ENCODE assay signal across 21 mouse cellular contexts in genomic region chr16:73117338-73117737, GRCm38 (mm10).
"Had no signal": no experiment of that assay in that cellular context is flagged by ENCODE, and none has a peak within 500 bp of the region (broad histone marks: within the 10 kb centered on the region; RNA-seq: fewer than 3 reads in every experiment).

No protein-coding gene starts in this region.

- H3K27ac ChIP-seq: liver, embryonic 15.5 days; lung, embryonic 15.5 days; macrophage; midbrain, embryonic 10.5 days; midbrain, embryonic 13.5 days; midbrain, embryonic 15.5 days; neural tube, embryonic 13.5 days; neural tube, embryonic 15.5 days; stomach, embryonic 15.5 days; stomach, postnatal 0 days had no signal

- H3K9ac ChIP-seq: liver, embryonic 15.5 days; liver, postnatal 0 days; lung, embryonic 15.5 days; midbrain, embryonic 13.5 days; midbrain, embryonic 15.5 days; neural tube, embryonic 13.5 days; neural tube, embryonic 15.5 days; stomach, embryonic 15.5 days had no signal

- H3K9me3 ChIP-seq: liver, embryonic 15.5 days; lung, embryonic 15.5 days; megakaryocyte, embryonic 14.5 days; midbrain, embryonic 10.5 days; midbrain, embryonic 13.5 days; midbrain, embryonic 15.5 days; neural tube, embryonic 13.5 days; neural tube, embryonic 15.5 days; stomach, embryonic 15.5 days had no signal

- ATAC-seq: liver, postnatal 0 days; lung, postnatal 0 days; midbrain, embryonic 13.5 days; midbrain, embryonic 15.5 days had no signal

- H3K27me3 ChIP-seq: liver, embryonic 15.5 days; lung, embryonic 15.5 days; megakaryocyte, embryonic 14.5 days; midbrain, embryonic 13.5 days; midbrain, embryonic 15.5 days; neural tube, embryonic 15.5 days; stomach, embryonic 15.5 days had no signal

- H3K4me3 ChIP-seq: liver, embryonic 15.5 days; lung, embryonic 15.5 days; megakaryocyte, embryonic 14.5 days; midbrain, embryonic 10.5 days; midbrain, embryonic 13.5 days; midbrain, embryonic 15.5 days; myocyte; neural tube, embryonic 13.5 days; neural tube, embryonic 15.5 days; stomach, embryonic 15.5 days had no signal

- H3K36me3 ChIP-seq: liver, embryonic 15.5 days; lung, embryonic 15.5 days; midbrain, embryonic 10.5 days; midbrain, embryonic 13.5 days; midbrain, embryonic 15.5 days; neural tube, embryonic 13.5 days; neural tube, embryonic 15.5 days; stomach, embryonic 15.5 days had no signal

- DNase-seq: liver, postnatal 0 days; lung, adult 2 months; lung, postnatal 14 days; lung, postnatal 36 days; right cerebral cortex, postnatal 14 days; thymus, adult 2 months; thymus, postnatal 25 days; thymus, postnatal 4 days had no signal

- H3K4me2 ChIP-seq: liver, embryonic 15.5 days; lung, embryonic 15.5 days; midbrain, embryonic 13.5 days; midbrain, embryonic 15.5 days; neural tube, embryonic 13.5 days; neural tube, embryonic 15.5 days; stomach, embryonic 15.5 days had no signal

- H3K4me1 ChIP-seq: liver, embryonic 15.5 days; lung, embryonic 15.5 days; megakaryocyte, embryonic 14.5 days; midbrain, embryonic 13.5 days; midbrain, embryonic 15.5 days; neural tube, embryonic 13.5 days; neural tube, embryonic 15.5 days; stomach, embryonic 15.5 days had no signal
